In the genomic region with DNA sequence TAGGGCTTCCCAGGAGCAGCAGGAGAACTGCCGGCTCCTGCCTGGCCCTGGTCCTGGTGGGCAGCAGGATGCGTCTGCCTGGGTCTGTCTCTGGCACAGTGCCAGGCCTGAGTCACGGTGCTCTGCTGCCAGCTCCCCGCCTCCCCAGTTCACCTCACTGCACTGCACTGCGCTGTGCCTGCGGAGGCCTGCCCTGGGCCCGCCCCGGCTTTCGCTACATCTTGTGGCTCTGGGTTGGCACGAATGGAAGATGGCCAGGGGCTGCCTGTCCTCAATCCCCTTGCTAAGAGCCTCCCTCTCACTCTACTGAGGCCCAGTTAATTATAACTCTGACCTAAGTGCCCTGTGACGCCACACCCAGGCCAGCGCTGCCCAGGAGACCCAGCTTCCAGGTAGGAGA, we compare ENCODE assay signal across 10 mouse cellular contexts. TPM values are rescaled to one million over a fixed set of nuclear protein-coding genes. Genes with fewer than 3 reads are reported as not detected.
DNase-seq lines count a peak whose midpoint lies in the region; ATAC-seq and TF ChIP-seq lines count a peak whose summit lies in the region.
"Had no signal": no experiment of that assay in that cellular context is flagged by ENCODE, and none has a peak within 500 bp of the region (broad histone marks: within the 10 kb centered on the region; RNA-seq: fewer than 3 reads in every experiment).

Gene Vwa7, plus strand, starts transcription at position 204 of the 400 bp plus-strand sequence.

- intact Hi-C loops in heart, postnatal 25 days (cut with DNase I), result no loop called here

- DNase-seq in heart, adult 11 months, result peak; percentile 95
- DNase-seq in heart, postnatal 25 days (ENCODE audit: low spot score), result no peak
- DNase-seq in adrenal gland, postnatal 14 days, result peak; percentile 80
- DNase-seq in limb, embryonic 14.5 days (ENCODE audit: low spot score), result no peak
- DNase-seq in yolk sac, embryonic 10.5 days (ENCODE audit: low spot score), result no peak
- DNase-seq in spleen, postnatal 14 days (ENCODE audit: low spot score in 2 of 2), result no peak

- H3K4me1 ChIP-seq in forebrain, embryonic 12.5 days, result peaks cover 8% of the 10 kb centered on the region
- peaks cover 2% of the 10 kb centered on the region; the same call in 1 of the 2 replicates for H3K4me1 ChIP-seq in limb, embryonic 14.5 days (ENCODE audit: control insufficient read depth, insufficient read depth, low read length)

- peak; percentile 31; the same call in 1 of the 2 replicates for ATAC-seq in forebrain, embryonic 12.5 days (ENCODE audit: low FRiP score)
- peak; percentile 20 to 36; a peak in 2 of 4 replicates for ATAC-seq in hematopoietic stem cell, adult 5-6 weeks (replicated peaks in 1 of 2; ENCODE audit: insufficient read depth in 1 of 2, low FRiP score in 2 of 2, low TSS enrichment in 1 of 2, low read depth in 1 of 2, poor library complexity in 2 of 2, severe bottlenecking in 2 of 2)
- ATAC-seq in limb, embryonic 14.5 days (ENCODE audit: low FRiP score, low read depth), result no peak

- no peaks in the 10 kb centered on the region for H3K9me3 ChIP-seq in forebrain, embryonic 12.5 days
- H3K9me3 ChIP-seq in limb, embryonic 14.5 days (ENCODE audit: control insufficient read depth, low read length), result no peaks in the 10 kb centered on the region
- H3K9me3 ChIP-seq: midbrain, embryonic 12.5 days had no signal

- H3K9ac ChIP-seq in forebrain, embryonic 12.5 days, result no peak within 1 kb of the TSS
- peak within 1 kb of the TSS; percentile 12; the same call in 1 of the 2 replicates for H3K9ac ChIP-seq in limb, embryonic 14.5 days (ENCODE audit: low read depth, low read length, severe bottlenecking)
- H3K9ac ChIP-seq: midbrain, embryonic 12.5 days had no signal

- peaks cover 61% of the 10 kb centered on the region for H3K36me3 ChIP-seq in forebrain, embryonic 12.5 days (replicated peaks)
- peaks cover 58% of the 10 kb centered on the region for H3K36me3 ChIP-seq in limb, embryonic 14.5 days (ENCODE audit: control insufficient read depth, insufficient read depth, low read length)

- 62% methylated on average over 12 of the region's 12 CpGs for WGBS in forebrain, embryonic 12.5 days
- WGBS in limb, embryonic 14.5 days, result 55% methylated on average over 12 of the region's 12 CpGs

- no peak within 1 kb of the TSS for H3K4me2 ChIP-seq in forebrain, embryonic 12.5 days
- H3K4me2 ChIP-seq in limb, embryonic 14.5 days (replicated peaks; ENCODE audit: low read depth, low read length, severe bottlenecking), result no peak within 1 kb of the TSS
- H3K4me2 ChIP-seq: midbrain, embryonic 12.5 days had no signal

- peak within 1 kb of the TSS; percentile 46; the same call in 1 of the 2 replicates for H3K27ac ChIP-seq in forebrain, embryonic 12.5 days
- no peak within 1 kb of the TSS for H3K27ac ChIP-seq in limb, embryonic 14.5 days (replicated peaks; ENCODE audit: low read depth, low read length)
- H3K27ac ChIP-seq: midbrain, embryonic 12.5 days had no signal

- 0 out of 2 replicates have a peak within 1 kb of the TSS, but pooled peaks have one; percentile 0 for H3K4me3 ChIP-seq in forebrain, embryonic 12.5 days (replicated peaks)
- H3K4me3 ChIP-seq in limb, embryonic 14.5 days (replicated peaks; ENCODE audit: low read length), result no peak within 1 kb of the TSS
- H3K4me3 ChIP-seq: midbrain, embryonic 12.5 days had no signal

- H3K27me3 ChIP-seq in forebrain, embryonic 12.5 days, result no peaks in the 10 kb centered on the region
- H3K27me3 ChIP-seq in limb, embryonic 14.5 days (ENCODE audit: control insufficient read depth, insufficient read depth, low read length), result no peaks in the 10 kb centered on the region
- H3K27me3 ChIP-seq: CH12.LX; midbrain, embryonic 12.5 days had no signal

- TF ChIP-seq POLR2A in limb, embryonic 14.5 days (IDR thresholded peaks at IDR 0.05; ENCODE audit: borderline replicate concordance, extremely low read depth, insufficient read depth, insufficient read length), result no peak

RNA-seq across cellular contexts. Expression of gene Vwa7, which starts in this region (rescaled TPM):
- total RNA-seq in heart, postnatal 25 days (2021), result 1 to 10 TPM; 7.3 to 7.7 TPM
- 0.85 and 1.2 TPM in 2 replicates for total RNA-seq in adrenal gland, postnatal 14 days (2021)
- polyA plus RNA-seq in forebrain, embryonic 12.5 days (2016; fragmentation: Nextera tagmentation; extraction: Ambion mirVana), result 0.17 and 0.27 TPM in 2 replicates
- total RNA-seq in hematopoietic stem cell, adult 5-6 weeks (2017), result 0.38 and 0.45 TPM in 2 replicates
- 0.64 and 0.85 TPM in 2 replicates for polyA plus RNA-seq in limb, embryonic 14.5 days (2012; rRNA removed)
- 0.11 and 0.15 TPM in 2 replicates for polyA plus RNA-seq in limb, embryonic 14.5 days (2014; fragmentation: Nextera tagmentation; extraction: Ambion mirVana)

Comparison
In these comparisons a context has a peak if more than half of its experiments do, and no peak if none do; other contexts are left out.
1. DNase-seq: peak in heart, adult 11 months (single experiment) and adrenal gland, postnatal 14 days (single experiment); none in heart, postnatal 25 days (single experiment), limb, embryonic 14.5 days (single experiment), yolk sac, embryonic 10.5 days (single experiment) and spleen, postnatal 14 days (0 of 2).
2. Peak in ATAC-seq, H3K4me3 ChIP-seq and H3K27ac ChIP-seq in forebrain, embryonic 12.5 days; RNA of the gene not detected or under 1 TPM.
3. Peak in ATAC-seq in hematopoietic stem cell, adult 5-6 weeks; RNA of the gene not detected or under 1 TPM.